Mouse (Mus musculus): ENCODE data around the gene Arhgef33. TPM values are rescaled to one million over a fixed set of nuclear protein-coding genes. Genes with fewer than 3 reads are reported as not detected.

Gene Arhgef33
- polyA plus RNA-seq, 1 experiment = 1.9 TPM

- no peak for DNase-seq (ENCODE audit: low read depth)
These were observed 138.2 kb downstream of the Arhgef33 start for GRCm38 (mm10) chr17:80445433-80445832.

GRCm38 (mm10) chr17:80446470-80446869, 139.3 kb downstream of the Arhgef33 start:
- no peak for DNase-seq (ENCODE audit: low read depth)

Other genes with a start within 250 kb of the Arhgef33 start
- 14.4 and 18.1 TPM in 2 replicates for gene Hnrnpll, start 245.1 kb upstream of the Arhgef33 start, polyA plus RNA-seq (2012; rRNA removed)
- gene Galm, start 179.9 kb upstream of the Arhgef33 start, polyA plus RNA-seq (2012; rRNA removed) = 21.6 and 28.1 TPM in 2 replicates
- 57.7 and 60.3 TPM in 2 replicates for gene Srsf7, start 100.1 kb upstream of the Arhgef33 start, polyA plus RNA-seq (2012; rRNA removed)
- 0.58 and 0.86 TPM in 2 replicates for gene Ttc39d, start 99.9 kb upstream of the Arhgef33 start, polyA plus RNA-seq (2012; rRNA removed)
- 4.8 and 5.4 TPM in 2 replicates for gene Gemin6, start 83.0 kb upstream of the Arhgef33 start, polyA plus RNA-seq (2012; rRNA removed)
- 5.3 and 9.1 TPM in 2 replicates for gene Morn2, start 17.2 kb upstream of the Arhgef33 start, polyA plus RNA-seq (2012; rRNA removed)
- 7.3 and 7.9 TPM in 2 replicates for gene Dhx57, start 16.9 kb upstream of the Arhgef33 start, polyA plus RNA-seq (2012; rRNA removed)
- gene Gm10190, start 66.1 kb downstream of the Arhgef33 start, polyA plus RNA-seq (2012; rRNA removed) = 1.9 and 3.3 TPM in 2 replicates
- gene Sos1, start 173.0 kb downstream of the Arhgef33 start, polyA plus RNA-seq (2012; rRNA removed) = 2.7 and 4.1 TPM in 2 replicates

All from gonadal fat pad, adult 2 months (tissue).